Mouse (Mus musculus) heart, postnatal 0 days (tissue): ENCODE data around the gene Ewsr1.

Source experiments
- CTCF ChIP-seq: IDR thresholded peaks from 2 replicates; pipeline ENCODE4 v1.5.1; 2016; ENCODE audit warnings: antibody characterized with exemption, control low read depth, low read depth
- EP300 ChIP-seq: IDR thresholded peaks from 2 replicates; pipeline ENCODE4 v1.6.1; 2016; ENCODE audit warnings: antibody characterized with exemption, low read depth

- peak; percentile 77 for TF ChIP-seq CTCF
- no peak for TF ChIP-seq EP300
Observed at GRCm38 (mm10) chr11:5059704-5060156, 39.3 kb downstream of the Ewsr1 start.
